Mouse (Mus musculus) megakaryocyte, embryonic 14.5 days (primary cell): ENCODE data around the gene Acp2.

Experiments
- FLI1 ChIP-seq: IDR thresholded peaks from 2 replicates; pipeline ENCODE4 v1.6.1; 2012; ENCODE audit warnings: low read length, inconsistent platforms, mixed read lengths
- GATA1 ChIP-seq: IDR thresholded peaks from 3 replicates; pipeline ENCODE4 v1.6.1; 2012; ENCODE audit warnings: mixed read lengths, low read length, inconsistent platforms, borderline replicate concordance

- TF ChIP-seq GATA1 (no peak), FLI1 (no peak)
Observed at GRCm38 (mm10) chr2:91179825-91180224, 22.9 kb upstream of the Acp2 start.
